Mouse (Mus musculus) ovary, adult 10 weeks (tissue): ENCODE data around the gene Hspa1a. TPM values are rescaled to one million over a fixed set of nuclear protein-coding genes. Genes with fewer than 3 reads are reported as not detected.

Experiments used
- polyA plus RNA-seq: library from polyadenylated mRNA; stranded (reverse); fragments of 350-450 nt; fragmentation: Illumina TruSeq; extraction: RNeasy Lipid Tissue Mini Kit (QIAGEN cat#74804); gene quantifications from one replicate; pipeline ENCODE4 v1.2.3, GENCODE M21; 2014

Gene Hspa1a
- 8.2 TPM for polyA plus RNA-seq

DNA sequence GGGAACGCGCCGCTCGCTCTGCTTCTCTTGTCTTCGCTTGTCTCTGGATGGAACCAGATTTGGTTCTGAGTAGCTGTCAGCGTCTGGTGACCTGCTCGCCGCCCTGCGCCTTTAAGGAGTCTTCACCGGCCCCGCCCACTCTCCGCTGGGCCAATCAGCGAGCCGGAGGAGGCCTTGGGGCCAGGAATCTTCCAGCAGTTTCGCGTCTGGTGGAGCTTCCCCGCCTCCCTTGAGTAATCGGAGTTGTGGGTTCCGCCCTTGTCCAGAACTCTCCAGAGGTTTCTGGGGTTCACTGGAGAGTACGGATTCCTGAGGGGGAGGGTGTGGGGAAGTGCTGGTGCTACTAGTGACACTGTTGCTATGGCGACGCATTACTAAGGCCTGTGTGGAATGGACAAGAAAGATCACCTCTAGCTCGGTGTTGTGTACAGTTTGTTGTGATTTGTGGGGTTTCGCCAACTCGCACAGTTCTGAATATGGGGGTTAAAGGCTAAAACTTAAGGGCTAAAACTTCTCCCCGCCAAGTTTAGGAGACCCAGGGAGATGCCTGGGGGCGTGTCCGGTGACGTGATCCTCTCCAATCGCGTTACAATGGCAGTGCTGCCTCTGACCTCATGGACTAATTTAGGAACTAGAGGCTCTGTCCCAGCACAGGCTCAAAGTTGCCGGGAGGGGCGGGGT lies at the start of gene Hspa1a, which contains the start of gene Hspa1l:
Hspa1a (minus strand) TSS at position 88 of the 681 bp plus-strand sequence.
Hspa1l (plus strand) TSS at position 635 of the 681 bp plus-strand sequence.

DNA sequence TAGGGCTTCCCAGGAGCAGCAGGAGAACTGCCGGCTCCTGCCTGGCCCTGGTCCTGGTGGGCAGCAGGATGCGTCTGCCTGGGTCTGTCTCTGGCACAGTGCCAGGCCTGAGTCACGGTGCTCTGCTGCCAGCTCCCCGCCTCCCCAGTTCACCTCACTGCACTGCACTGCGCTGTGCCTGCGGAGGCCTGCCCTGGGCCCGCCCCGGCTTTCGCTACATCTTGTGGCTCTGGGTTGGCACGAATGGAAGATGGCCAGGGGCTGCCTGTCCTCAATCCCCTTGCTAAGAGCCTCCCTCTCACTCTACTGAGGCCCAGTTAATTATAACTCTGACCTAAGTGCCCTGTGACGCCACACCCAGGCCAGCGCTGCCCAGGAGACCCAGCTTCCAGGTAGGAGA lies 44.4 kb upstream of the Hspa1a start, which contains the start of gene Vwa7:
Vwa7 (plus strand) TSS at position 204 of the 400 bp plus-strand sequence.

DNA sequence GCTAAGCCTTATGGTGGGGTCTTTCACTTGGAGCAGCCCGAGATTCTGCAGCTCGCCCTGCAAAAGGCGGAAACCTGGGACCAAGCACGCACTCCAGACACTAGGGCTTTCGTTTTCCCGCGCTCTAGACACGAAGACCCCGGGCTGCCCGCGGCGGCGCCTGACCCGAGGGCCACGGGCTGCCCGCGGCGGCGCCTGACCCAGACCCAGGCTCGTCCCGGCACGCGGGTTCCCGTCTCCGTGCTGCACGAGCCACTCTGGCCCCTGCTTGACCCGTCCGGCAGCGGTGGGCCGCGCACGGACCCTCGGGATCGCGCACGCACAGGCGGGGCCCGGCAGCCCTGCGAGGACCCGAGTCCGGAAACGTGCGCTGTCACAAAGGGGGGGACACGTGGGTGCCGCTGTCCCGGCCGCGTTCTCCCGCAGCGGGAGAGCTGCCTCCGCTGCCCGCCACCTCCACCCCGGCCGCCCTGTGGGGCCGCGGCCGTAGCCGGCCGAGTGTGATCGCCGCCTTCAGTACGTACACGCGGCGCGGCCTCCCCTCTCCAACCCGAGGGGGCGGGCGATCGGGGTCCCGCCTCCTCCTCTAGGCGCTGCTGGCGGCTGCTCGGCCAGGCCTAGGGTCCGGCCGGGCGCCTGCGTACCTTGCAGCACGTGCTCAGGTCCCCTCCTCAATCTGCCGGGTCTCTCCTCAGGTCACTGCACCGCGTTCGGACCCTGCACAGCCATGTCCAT lies 28.9 kb upstream of the Hspa1a start, which contains the start of gene Vars:
Vars (plus strand) TSS at position 271 of the 735 bp plus-strand sequence.

GRCm38 (mm10) chr17:34981690-34982180 lies 9.8 kb upstream of the Hspa1a start, which contains the start of gene Lsm2:
Gene Lsm2 (plus strand): TSS chr17:34981862.

GRCm38 (mm10) chr17:34969822-34970221 lies 2.1 kb downstream of the Hspa1a start, which contains the start of gene Gm20481:
Gene Gm20481 (plus strand): TSS chr17:34969912.

DNA sequence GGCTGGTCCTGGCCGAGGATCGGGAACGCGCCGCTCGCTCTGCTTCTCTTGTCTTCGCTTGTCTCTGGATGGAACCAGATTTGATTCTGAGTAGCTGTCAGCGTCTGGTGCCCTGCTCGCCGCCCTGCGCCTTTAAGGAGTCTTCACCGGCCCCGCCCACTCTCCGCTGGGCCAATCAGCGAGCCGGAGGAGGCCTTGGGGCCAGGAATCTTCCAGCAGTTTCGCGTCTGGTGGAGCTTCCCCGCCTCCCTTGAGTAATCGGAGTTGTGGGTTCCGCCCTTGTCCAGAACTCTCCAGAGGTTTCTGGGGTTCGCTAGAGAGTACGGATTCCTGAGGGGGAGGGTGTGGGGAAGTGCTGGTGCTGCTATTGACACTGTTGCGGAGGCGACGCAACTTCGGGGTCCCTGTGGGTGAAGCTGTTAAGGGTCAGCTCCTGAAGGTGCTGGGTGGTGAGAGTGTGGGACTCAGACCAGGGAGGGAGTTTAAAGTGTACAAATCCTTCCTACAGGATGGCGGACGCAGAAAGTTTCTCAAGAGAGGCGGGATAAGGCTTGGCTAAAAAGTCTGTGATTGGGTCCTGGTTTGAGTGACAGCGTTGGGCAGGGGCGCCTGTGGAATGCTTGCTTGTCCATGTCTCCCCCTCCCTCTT lies 12.7 kb downstream of the Hspa1a start, which contains the start of gene Hspa1b:
Hspa1b (minus strand) TSS at position 109 of the 649 bp plus-strand sequence.

GRCm38 (mm10) chr17:34931061-34931734 lies 40.8 kb downstream of the Hspa1a start, which contains the start of gene Neu1:
Gene Neu1 (plus strand): TSS chr17:34931253.

Other genes with a start within 250 kb of the Hspa1a start
- 1.7 TPM for gene C4b, start 228.3 kb downstream of the Hspa1a start, polyA plus RNA-seq
- gene Cyp21a1, start 167.6 kb downstream of the Hspa1a start, polyA plus RNA-seq: not detected
- 4.4 TPM for gene Stk19, start 135.2 kb downstream of the Hspa1a start, polyA plus RNA-seq
- 1.9 TPM for gene Dxo, start 135.1 kb downstream of the Hspa1a start, polyA plus RNA-seq
- 2.9 TPM for gene Skiv2l, start 121.9 kb downstream of the Hspa1a start, polyA plus RNA-seq
- 1.8 TPM for gene Nelfe, start 121.8 kb downstream of the Hspa1a start, polyA plus RNA-seq
- gene Cfb, start 109.6 kb downstream of the Hspa1a start, polyA plus RNA-seq: not detected
- 10.8 TPM for gene Zbtb12, start 92.7 kb downstream of the Hspa1a start, polyA plus RNA-seq
- gene Gm20547, start 90.1 kb downstream of the Hspa1a start, polyA plus RNA-seq: 1.0 TPM
- 11.5 TPM for gene C2, start 73.9 kb downstream of the Hspa1a start, polyA plus RNA-seq
- gene Ehmt2, start 73.7 kb downstream of the Hspa1a start, polyA plus RNA-seq: 9.4 TPM
- gene Slc44a4, start 57.7 kb downstream of the Hspa1a start, polyA plus RNA-seq: 0.20 TPM
- gene Neu1, start 40.9 kb downstream of the Hspa1a start, polyA plus RNA-seq: 1.8 TPM
- gene Hspa1b, start 12.9 kb downstream of the Hspa1a start, polyA plus RNA-seq: 16.9 TPM
- not detected for gene Gm20481, start 2.2 kb downstream of the Hspa1a start, polyA plus RNA-seq
- not detected for gene Hspa1l, start 547 bp upstream of the Hspa1a start, polyA plus RNA-seq
- 19.2 TPM for gene Lsm2, start 9.7 kb upstream of the Hspa1a start, polyA plus RNA-seq
- gene Vars, start 28.8 kb upstream of the Hspa1a start, polyA plus RNA-seq: 6.0 TPM
- gene Vwa7, start 44.4 kb upstream of the Hspa1a start, polyA plus RNA-seq: not detected
- gene Sapcd1, start 55.9 kb upstream of the Hspa1a start, polyA plus RNA-seq: not detected
- gene Msh5, start 74.6 kb upstream of the Hspa1a start, polyA plus RNA-seq: 0.68 TPM
- gene Clic1, start 77.8 kb upstream of the Hspa1a start, polyA plus RNA-seq: 25.1 TPM
- 2.7 TPM for gene Ddah2, start 86.9 kb upstream of the Hspa1a start, polyA plus RNA-seq
- gene Ly6g6c, start 93.2 kb upstream of the Hspa1a start, polyA plus RNA-seq: not detected
- gene Mpig6b, start 94.0 kb upstream of the Hspa1a start, polyA plus RNA-seq: 0.20 TPM
- gene Ly6g6e, start 104.7 kb upstream of the Hspa1a start, polyA plus RNA-seq: not detected
- not detected for gene Ly6g6d, start 105.9 kb upstream of the Hspa1a start, polyA plus RNA-seq
- not detected for gene Ly6g6f, start 113.5 kb upstream of the Hspa1a start, polyA plus RNA-seq
- 3.5 TPM for gene Abhd16a, start 117.1 kb upstream of the Hspa1a start, polyA plus RNA-seq
- not detected for gene Ly6g5c, start 136.1 kb upstream of the Hspa1a start, polyA plus RNA-seq
- not detected for gene Ly6g5b, start 143.3 kb upstream of the Hspa1a start, polyA plus RNA-seq
- 0.91 TPM for gene Gpank1, start 149.3 kb upstream of the Hspa1a start, polyA plus RNA-seq
- 117 TPM for gene Csnk2b, start 149.9 kb upstream of the Hspa1a start, polyA plus RNA-seq
- gene D17H6S53E, start 154.2 kb upstream of the Hspa1a start, polyA plus RNA-seq: 0.83 TPM
- not detected for gene Apom, start 159.9 kb upstream of the Hspa1a start, polyA plus RNA-seq
- 9.7 TPM for gene Bag6, start 163.0 kb upstream of the Hspa1a start, polyA plus RNA-seq
- gene Prrc2a, start 192.7 kb upstream of the Hspa1a start, polyA plus RNA-seq: 10.0 TPM
- 5.8 TPM for gene Aif1, start 203.9 kb upstream of the Hspa1a start, polyA plus RNA-seq
- gene Lst1, start 216.3 kb upstream of the Hspa1a start, polyA plus RNA-seq: not detected
- gene Ltb, start 222.3 kb upstream of the Hspa1a start, polyA plus RNA-seq: not detected
- gene Tnf, start 229.9 kb upstream of the Hspa1a start, polyA plus RNA-seq: not detected
- not detected for gene Lta, start 233.2 kb upstream of the Hspa1a start, polyA plus RNA-seq
- not detected for gene Gm16181, start 248.7 kb upstream of the Hspa1a start, polyA plus RNA-seq